Mouse (Mus musculus): ENCODE data around the gene Lce1i. TPM values are rescaled to one million over a fixed set of nuclear protein-coding genes. Genes with fewer than 3 reads are reported as not detected.
"Not testable (repeated sequence)": the region's sequence is repeated elsewhere in the genome, so short reads cannot be mapped to it uniquely, and the experiment has no call there.

The Lce1i gene
- total RNA-seq (2021) = not detected

GRCm38 (mm10) chr3:92778799-92779198 lies at the start of gene Lce1i:
TSS of gene Lce1i (minus strand) at chr3:92778899.
- DNase-seq = no peak

GRCm38 (mm10) chr3:92827108-92827507 lies 48.4 kb upstream of the Lce1i start, which contains the start of gene Kprp:
TSS of gene Kprp (minus strand) at chr3:92827247.
- no peak for DNase-seq

- DNase-seq = no peak
Measured at GRCm38 (mm10) chr3:92825808-92826207, 47.1 kb upstream of the Lce1i start.

GRCm38 (mm10) chr3:92816036-92816435 lies 37.3 kb upstream of the Lce1i start:
- not testable (repeated sequence) for DNase-seq

GRCm38 (mm10) chr3:92815581-92815980 lies 36.9 kb upstream of the Lce1i start:
- no peak for DNase-seq

GRCm38 (mm10) chr3:92807791-92808190 lies 29.1 kb upstream of the Lce1i start, which contains the start of gene Lce1k:
TSS of gene Lce1k (minus strand) at chr3:92807891.
- DNase-seq = no peak

- no peak for DNase-seq
Measured at GRCm38 (mm10) chr3:92790414-92790813, 11.7 kb upstream of the Lce1i start, which contains the start of gene Lce1j. TSS of gene Lce1j (minus strand) at chr3:92790514.

GRCm38 (mm10) chr3:92771573-92771972 lies 7.1 kb downstream of the Lce1i start:
- DNase-seq = no peak

- DNase-seq = no peak
Measured at GRCm38 (mm10) chr3:92764965-92765364, 13.7 kb downstream of the Lce1i start, which contains the start of gene Lce1h. TSS of gene Lce1h (minus strand) at chr3:92765065.

GRCm38 (mm10) chr3:92753197-92753596 lies 25.5 kb downstream of the Lce1i start:
- no peak for DNase-seq

GRCm38 (mm10) chr3:92752238-92752637 lies 26.5 kb downstream of the Lce1i start, which contains the start of gene Lce1g:
TSS of gene Lce1g (minus strand) at chr3:92752338.
- DNase-seq = no peak

- DNase-seq = no peak
Measured at GRCm38 (mm10) chr3:92738996-92739395, 39.7 kb downstream of the Lce1i start, which contains the start of gene Gm38119. TSS of gene Gm38119 (minus strand) at chr3:92739096.

Other genes with a start within 250 kb of the Lce1i start
- gene 2310046K23Rik, start 244.4 kb downstream of the Lce1i start, total RNA-seq (2021) = not detected
- not detected for gene Ivl, start 205.2 kb downstream of the Lce1i start, total RNA-seq (2021)
- not detected for gene Smcp, start 189.9 kb downstream of the Lce1i start, total RNA-seq (2021)
- gene 2210017I01Rik, start 171.4 kb downstream of the Lce1i start, total RNA-seq (2021) = not detected
- not detected for gene Lce6a, start 157.2 kb downstream of the Lce1i start, total RNA-seq (2021)
- not detected for gene Lce1a1, start 130.6 kb downstream of the Lce1i start, total RNA-seq (2021)
- gene Lce1b, start 122.0 kb downstream of the Lce1i start, total RNA-seq (2021) = not detected
- gene Lce1a2, start 108.6 kb downstream of the Lce1i start, total RNA-seq (2021) = not detected
- gene Lce1c, start 99.7 kb downstream of the Lce1i start, total RNA-seq (2021) = not detected
- not detected for gene Lce1d, start 91.7 kb downstream of the Lce1i start, total RNA-seq (2021)
- gene Lce1e, start 69.8 kb downstream of the Lce1i start, total RNA-seq (2021) = not detected
- not detected for gene Lce1f, start 58.5 kb downstream of the Lce1i start, total RNA-seq (2021)
- not detected for gene Gm38119, start 39.8 kb downstream of the Lce1i start, total RNA-seq (2021)
- not detected for gene Lce1g, start 26.6 kb downstream of the Lce1i start, total RNA-seq (2021)
- gene Lce1h, start 13.8 kb downstream of the Lce1i start, total RNA-seq (2021) = not detected
- gene Lce1j, start 11.6 kb upstream of the Lce1i start, total RNA-seq (2021) = not detected
- gene Lce1k, start 29.0 kb upstream of the Lce1i start, total RNA-seq (2021) = not detected
- gene Kprp, start 48.3 kb upstream of the Lce1i start, total RNA-seq (2021) = not detected
- not detected for gene Lce1l, start 72.4 kb upstream of the Lce1i start, total RNA-seq (2021)
- not detected for gene 2310050C09Rik, start 91.3 kb upstream of the Lce1i start, total RNA-seq (2021)
- not detected for gene Lce3a, start 147.3 kb upstream of the Lce1i start, total RNA-seq (2021)
- not detected for gene Lce3b, start 154.1 kb upstream of the Lce1i start, total RNA-seq (2021)
- gene Lce3c, start 165.6 kb upstream of the Lce1i start, total RNA-seq (2021) = not detected
- gene Lce3d, start 178.5 kb upstream of the Lce1i start, total RNA-seq (2021) = not detected
- gene Lce3e, start 188.2 kb upstream of the Lce1i start, total RNA-seq (2021) = not detected
- gene Lce3f, start 213.3 kb upstream of the Lce1i start, total RNA-seq (2021) = not detected
- not detected for gene Crct1, start 236.8 kb upstream of the Lce1i start, total RNA-seq (2021)
- not detected for gene Lce1m, start 240.2 kb upstream of the Lce1i start, total RNA-seq (2021)